Mouse (Mus musculus) kidney, adult 2 months (tissue): ENCODE measurements at regions not wholly inside any gene's neighbourhood (a gene's known extent, or its start where the extent isn't known, plus 50 kb on each side); places are given as distances from the start of the nearest gene placed in this dataset.

Experiments used
- DNase-seq: peaks from one replicate; pipeline ENCODE4 v3.0.0; 2021
- H3K27ac ChIP-seq: fragments of 200-500 bp; 2 replicates; pipeline ENCODE4 v1.5.1; 2012; ENCODE audit warnings: low read depth, low read length, control low read depth, inconsistent platforms; ENCODE audit not compliant: insufficient read depth
- H3K27me3 ChIP-seq: fragments of 200-500 bp; replicated peaks from 2 replicates; pipeline ENCODE4 v1.6.1; 2012; ENCODE audit warnings: mild to moderate bottlenecking, moderate library complexity, low read length, inconsistent platforms; ENCODE audit not compliant: control insufficient read depth, insufficient read depth
- H3K36me3 ChIP-seq: fragments of 200-500 bp; 2 replicates; pipeline ENCODE4 v1.6.1; 2012; ENCODE audit warnings: mild to moderate bottlenecking, moderate library complexity, low read length, inconsistent platforms; ENCODE audit not compliant: control insufficient read depth, insufficient read depth
- H3K4me1 ChIP-seq: fragments of 200-500 bp; 2 replicates; pipeline ENCODE4 v1.6.1; 2011; ENCODE audit warnings: low read length; ENCODE audit not compliant: control insufficient read depth, insufficient read depth
- H3K4me3 ChIP-seq: fragments of 200-500 bp; 2 replicates; pipeline ENCODE4 v1.5.1; 2011; ENCODE audit warnings: mild to moderate bottlenecking, low read depth, low read length, control low read depth; ENCODE audit not compliant: insufficient read depth
- CTCF ChIP-seq: fragments of 200-500 bp; conservative IDR thresholded peaks from 2 replicates; pipeline ENCODE4 v1.5.1; 2011; ENCODE audit warnings: low read depth, mild to moderate bottlenecking, control low read depth, low read length, moderate library complexity, mixed read lengths; ENCODE audit not compliant: insufficient read depth, insufficient read length
- POLR2A ChIP-seq: fragments of 200-500 bp; IDR thresholded peaks from one replicate; pipeline ENCODE4 v1.6.1; 2011; ENCODE audit warnings: low read depth, low read length, control low read depth
- WGBS: fragments of 180-500 bp; shearing (Covaris S2); methylation state at CpG from one replicate; pipeline ENCODE4 v1.1.7; 2018; 5-methylcytosine and 5-hydroxymethylcytosine counted together

DNA sequence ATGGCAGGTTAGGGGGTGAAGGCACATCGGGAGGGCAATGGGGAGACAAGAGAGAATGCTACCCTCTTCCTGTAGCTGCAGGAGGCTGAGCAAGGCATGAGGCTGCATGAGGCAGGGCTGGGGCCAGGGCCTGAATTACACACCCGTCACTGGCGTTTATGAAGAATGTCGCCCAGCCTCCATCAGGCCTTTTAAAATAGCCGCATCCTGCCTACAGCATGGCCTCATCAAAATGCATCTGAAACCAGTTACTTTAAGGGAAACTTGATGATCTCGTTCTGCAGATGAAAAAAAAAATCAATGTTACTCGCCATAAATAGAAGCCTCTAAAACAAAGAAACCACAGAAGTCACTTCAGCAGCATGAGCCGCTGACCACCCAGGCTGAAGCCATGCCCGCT, 208.3 kb downstream of the Prex1 start:
- no peak for TF ChIP-seq CTCF
- TF ChIP-seq POLR2A, result no peak
- H3K36me3 ChIP-seq, result no peaks in the 10 kb centered on the region
- whole genome bisulfite sequencing, result 66% methylated on average over 9 of the region's 9 CpGs
- no peak overlapping the region for H3K27ac ChIP-seq
- DNase-seq, result no peak
- H3K4me3 ChIP-seq, result no peak overlapping the region
- no peaks in the 10 kb centered on the region for H3K27me3 ChIP-seq
- H3K4me1 ChIP-seq, result no peaks in the 10 kb centered on the region

DNA sequence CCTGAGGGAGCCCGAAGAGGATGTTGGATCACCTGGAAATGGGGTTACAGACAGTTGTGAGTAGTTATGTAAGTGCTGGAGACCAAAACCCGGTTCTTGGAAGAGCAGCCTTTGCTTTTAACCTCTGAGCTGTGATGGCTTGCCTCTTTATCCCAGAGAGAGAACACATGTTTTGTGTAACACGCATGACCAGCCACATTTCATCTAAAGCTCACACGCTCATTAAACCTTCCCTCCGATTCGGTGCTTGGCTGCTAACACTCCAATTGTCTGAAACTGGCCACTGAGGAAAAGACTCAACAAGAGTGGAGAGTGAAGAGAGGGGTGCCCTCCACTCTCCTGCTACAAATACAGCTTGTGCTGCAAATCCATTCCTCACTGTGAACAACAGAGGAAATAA, 210.0 kb downstream of the Prex1 start:
- TF ChIP-seq CTCF (no peak), POLR2A (no peak)
- Histone ChIP-seq H3K36me3 (no peaks in the 10 kb centered on the region), H3K27ac (no peak overlapping the region), H3K27me3 (no peaks in the 10 kb centered on the region), H3K4me3 (no peak overlapping the region), H3K4me1 (no peaks in the 10 kb centered on the region)
- DNase-seq, result no peak
- 52% methylated on average over 6 of the region's 6 CpGs for WGBS

DNA sequence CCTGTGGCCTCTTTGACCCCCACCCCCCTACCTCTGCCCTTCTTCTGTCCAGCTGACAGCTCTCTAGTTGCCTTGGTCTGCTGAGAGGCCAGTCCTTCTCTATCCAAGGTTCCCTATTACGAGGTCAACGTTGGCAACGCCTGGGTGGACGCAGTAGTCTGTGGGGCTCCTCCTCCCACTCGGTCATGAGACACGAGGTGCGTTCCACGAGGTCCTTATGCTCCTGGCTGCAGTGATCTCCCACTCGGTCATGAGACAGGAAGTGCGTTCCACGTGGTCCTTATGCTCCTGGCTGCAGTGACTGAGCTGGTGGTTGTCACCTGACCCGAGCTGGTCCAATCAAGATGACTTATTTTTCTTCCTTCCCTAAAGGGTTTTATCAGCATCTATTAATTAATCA, 220.7 kb downstream of the Prex1 start:
- no peak overlapping the region for H3K27ac ChIP-seq
- DNase-seq, result peak; percentile 27
- no peaks in the 10 kb centered on the region for H3K27me3 ChIP-seq
- no peak for TF ChIP-seq CTCF
- TF ChIP-seq POLR2A, result no peak
- no peaks in the 10 kb centered on the region for H3K36me3 ChIP-seq
- WGBS, result 40% methylated on average over 12 of the region's 12 CpGs
- no peak overlapping the region for H3K4me3 ChIP-seq
- H3K4me1 ChIP-seq, result 0 out of 2 replicates have a peak, but pooled peaks cover 2% of the 10 kb centered on the region

DNA sequence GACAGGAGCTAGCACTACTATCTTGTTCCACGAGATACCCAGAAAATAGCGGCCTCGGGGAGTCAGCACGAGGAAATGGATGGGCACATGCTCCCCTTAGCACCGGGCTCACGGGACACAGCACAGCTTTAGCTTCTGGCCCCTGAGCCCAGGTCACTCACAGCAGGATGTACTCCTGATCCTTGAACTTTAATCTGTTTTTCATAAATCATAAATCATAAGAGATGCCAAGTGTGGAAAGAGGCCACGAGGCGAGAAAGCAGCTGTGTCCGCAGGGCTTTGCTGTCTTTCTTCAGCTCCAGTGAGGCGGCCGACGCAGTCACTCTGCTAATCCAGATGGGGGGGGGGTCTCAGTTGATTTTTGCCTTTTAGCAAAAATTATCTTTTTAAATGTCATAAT, 221.2 kb downstream of the Prex1 start:
- Histone ChIP-seq H3K36me3 (no peaks in the 10 kb centered on the region), H3K27me3 (no peaks in the 10 kb centered on the region), H3K4me1 (0 out of 2 replicates have a peak, but pooled peaks cover 2% of the 10 kb centered on the region), H3K4me3 (no peak overlapping the region), H3K27ac (no peak overlapping the region)
- WGBS, result 46% methylated on average over 12 of the region's 12 CpGs
- no peak for TF ChIP-seq POLR2A
- no peak for TF ChIP-seq CTCF
- DNase-seq, result peak; percentile 37

DNA sequence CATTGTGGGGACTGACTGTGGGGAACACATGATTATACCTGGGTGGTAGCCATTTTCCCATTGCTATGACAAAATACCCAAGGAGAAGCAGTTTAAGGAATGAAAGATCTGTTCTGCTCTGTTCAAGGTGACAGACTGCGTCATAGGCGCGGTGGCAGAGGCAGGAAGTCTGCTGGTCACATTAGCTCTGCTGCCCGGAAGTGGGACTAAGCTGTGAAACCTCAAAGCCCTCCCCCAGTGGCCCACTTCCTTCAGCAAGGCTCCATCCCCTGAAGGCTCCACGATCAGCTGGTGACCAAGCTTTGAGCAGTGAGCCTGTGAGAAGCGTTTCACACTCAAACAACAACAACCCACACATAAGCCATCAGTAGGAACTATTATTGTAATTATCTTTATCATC, 221.8 kb downstream of the Prex1 start:
- 77% methylated on average over 6 of the region's 6 CpGs for WGBS

DNA sequence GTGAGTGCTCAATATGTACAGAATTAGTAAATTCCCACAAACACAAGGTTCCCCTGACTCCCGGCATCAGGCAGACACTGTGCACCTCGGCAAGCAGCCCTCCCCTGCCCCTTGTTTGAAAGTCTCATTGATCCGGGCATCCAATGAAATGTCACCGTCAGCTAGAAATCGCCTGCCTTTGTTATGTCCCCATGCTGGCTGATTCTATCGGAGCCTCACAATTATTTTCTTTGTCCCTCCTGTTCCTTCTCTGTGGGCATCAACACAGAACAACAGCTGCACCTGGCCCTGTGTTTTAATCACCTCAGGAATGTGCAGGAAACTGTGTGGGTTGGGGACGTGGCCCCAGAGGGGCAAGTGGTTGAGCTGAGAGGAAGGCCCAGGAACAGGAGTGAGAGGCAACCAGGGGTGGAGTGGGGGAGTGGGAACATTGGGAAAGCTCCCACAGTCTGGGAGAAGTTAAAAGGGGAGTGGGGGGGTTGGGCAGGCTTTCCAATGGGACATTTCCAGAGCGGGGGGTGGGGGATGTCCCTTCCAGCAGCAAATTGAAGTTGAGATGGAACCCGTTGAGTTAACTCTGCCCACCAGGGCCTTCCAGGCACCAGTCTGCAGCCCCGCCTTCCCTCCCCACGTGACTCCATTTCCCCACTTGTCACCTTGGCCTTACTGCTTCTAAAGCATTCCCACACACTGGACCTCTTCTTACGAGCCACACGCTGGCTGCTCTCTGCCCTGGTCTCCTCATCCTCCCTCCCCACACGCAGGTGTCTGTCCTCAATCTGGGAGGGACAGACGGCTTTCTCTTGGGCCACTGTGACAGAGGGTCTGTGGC, 224.4 kb downstream of the Prex1 start:
- no peak for DNase-seq
- WGBS, result 80% methylated on average over 15 of the region's 15 CpGs
- TF ChIP-seq CTCF (no peak), POLR2A (no peak)
- Histone ChIP-seq H3K27ac (no peak overlapping the region), H3K36me3 (no peaks in the 10 kb centered on the region), H3K4me1 (0 out of 2 replicates have a peak, but pooled peaks cover 2% of the 10 kb centered on the region), H3K27me3 (no peaks in the 10 kb centered on the region), H3K4me3 (no peak overlapping the region)

More for the DNA sequence above, 221.8 kb downstream of the Prex1 start:
- H3K27me3 ChIP-seq, result no peaks in the 10 kb centered on the region
- no peak overlapping the region for H3K4me3 ChIP-seq
- 0 out of 2 replicates have a peak, but pooled peaks cover 2% of the 10 kb centered on the region for H3K4me1 ChIP-seq
- H3K27ac ChIP-seq, result no peak overlapping the region
- no peak for TF ChIP-seq POLR2A
- TF ChIP-seq CTCF, result no peak
- peak; percentile 8 for DNase-seq
- no peaks in the 10 kb centered on the region for H3K36me3 ChIP-seq

DNA sequence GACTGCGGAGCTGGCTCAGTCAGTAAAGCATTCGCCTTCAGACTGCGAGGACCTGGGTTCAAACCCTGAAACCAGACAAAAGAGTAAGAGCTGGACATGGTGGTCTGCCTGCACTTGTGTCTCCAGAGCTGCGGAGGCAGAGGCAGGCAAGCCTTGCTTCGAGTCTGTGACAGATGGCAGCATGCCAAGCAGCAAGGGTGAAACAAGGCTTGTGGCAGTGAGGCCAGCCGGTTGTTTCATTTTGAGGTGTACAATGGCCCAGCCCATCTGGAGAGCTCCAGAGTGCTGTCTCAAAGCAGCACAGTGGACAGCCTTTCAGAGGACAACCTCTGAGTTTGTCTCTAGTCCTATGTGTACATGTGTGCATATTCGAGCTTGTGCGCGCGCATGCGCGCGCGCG, 225.9 kb downstream of the Prex1 start:
- H3K36me3 ChIP-seq, result no peaks in the 10 kb centered on the region
- 0 out of 2 replicates have a peak, but pooled peaks cover 2% of the 10 kb centered on the region for H3K4me1 ChIP-seq
- H3K27me3 ChIP-seq, result no peaks in the 10 kb centered on the region
- DNase-seq, result peak; percentile 19
- TF ChIP-seq POLR2A (no peak), CTCF (no peak)
- no peak overlapping the region for H3K27ac ChIP-seq
- 84% methylated on average over 15 of the region's 15 CpGs for WGBS
- H3K4me3 ChIP-seq, result no peak overlapping the region
